Mouse (Mus musculus): ENCODE results near the gene Mfap3.
A peak's percentile ranks its signal among the peaks of the same experiment; 100 is the strongest.

Mfap3 gene

GRCm38 (mm10) chr11:57518091-57518750 lies at the start of gene Mfap3, which contains the start of gene Fam114a2:
TSS of gene Mfap3 (plus strand) at chr11:57518664.
TSS of gene Fam114a2 (minus strand) at chr11:57518617.
- DNase-seq, result peak; percentile 99

GRCm38 (mm10) chr11:57468706-57469105 lies 49.8 kb upstream of the Mfap3 start:
- DNase-seq, result no peak

GRCm38 (mm10) chr11:57470056-57470455 lies 48.4 kb upstream of the Mfap3 start:
- DNase-seq, result no peak

GRCm38 (mm10) chr11:57470979-57471378 lies 47.5 kb upstream of the Mfap3 start:
- no peak for DNase-seq

- DNase-seq, result no peak
Observed at GRCm38 (mm10) chr11:57474296-57474941, 44.0 kb upstream of the Mfap3 start.

GRCm38 (mm10) chr11:57475119-57475518 lies 43.3 kb upstream of the Mfap3 start:
- no peak for DNase-seq

GRCm38 (mm10) chr11:57478077-57478476 lies 40.4 kb upstream of the Mfap3 start:
- no peak for DNase-seq

- DNase-seq, result peak; percentile 70
Observed at GRCm38 (mm10) chr11:57488436-57488835, 30.0 kb upstream of the Mfap3 start.

- no peak for DNase-seq
Observed at GRCm38 (mm10) chr11:57496462-57497039, 21.9 kb upstream of the Mfap3 start.

- DNase-seq, result peak; percentile 68
Observed at GRCm38 (mm10) chr11:57497701-57498100, 20.8 kb upstream of the Mfap3 start.

GRCm38 (mm10) chr11:57498215-57498614 lies 20.2 kb upstream of the Mfap3 start:
- no peak for DNase-seq

GRCm38 (mm10) chr11:57503155-57503554 lies 15.3 kb upstream of the Mfap3 start:
- DNase-seq, result peak; percentile 88

- no peak for DNase-seq
Observed at GRCm38 (mm10) chr11:57506899-57507298, 11.6 kb upstream of the Mfap3 start.

- DNase-seq, result no peak
Observed at GRCm38 (mm10) chr11:57515218-57515617, 3.2 kb upstream of the Mfap3 start.

- DNase-seq, result peak; percentile 85
Observed at GRCm38 (mm10) chr11:57516946-57517441, 1.5 kb upstream of the Mfap3 start.

- no peak for DNase-seq
Observed at GRCm38 (mm10) chr11:57518751-57519148, 286 bp downstream of the Mfap3 start.

GRCm38 (mm10) chr11:57519304-57519703 lies 840 bp downstream of the Mfap3 start:
- DNase-seq, result peak; percentile 46

- DNase-seq, result peak; percentile 86
Observed at GRCm38 (mm10) chr11:57521206-57521605, 2.7 kb downstream of the Mfap3 start.

- peak; percentile 89 for DNase-seq
Observed at GRCm38 (mm10) chr11:57522046-57522445, 3.6 kb downstream of the Mfap3 start.

- peak; percentile 4 for DNase-seq
Observed at GRCm38 (mm10) chr11:57523418-57523817, 5.0 kb downstream of the Mfap3 start.

- DNase-seq, result peak; percentile 90
Observed at GRCm38 (mm10) chr11:57524597-57524996, 6.1 kb downstream of the Mfap3 start.

- peak; percentile 35 for DNase-seq
Observed at GRCm38 (mm10) chr11:57525900-57526299, 7.4 kb downstream of the Mfap3 start.

GRCm38 (mm10) chr11:57527506-57527905 lies 9.0 kb downstream of the Mfap3 start:
- DNase-seq, result peak; percentile 83

- DNase-seq, result peak; percentile 27
Observed at GRCm38 (mm10) chr11:57529111-57529510, 10.6 kb downstream of the Mfap3 start.
